Mouse (Mus musculus) heart, adult 2 months (tissue): ENCODE measurements around the gene Tacr2.

Experiments
- CTCF ChIP-seq: fragments of 200-600 bp; IDR thresholded peaks from 2 replicates; pipeline ENCODE4 v1.8.1; 2022; ENCODE audit warnings: antibody characterized with exemption, mild to moderate bottlenecking, moderate library complexity
- POLR2A ChIP-seq: fragments of 200-500 bp; IDR thresholded peaks from 2 replicates; pipeline ENCODE4 v1.6.1; 2011; ENCODE audit warnings: mild to moderate bottlenecking, low read depth, low read length, control low read depth; ENCODE audit not compliant: insufficient read depth

DNA sequence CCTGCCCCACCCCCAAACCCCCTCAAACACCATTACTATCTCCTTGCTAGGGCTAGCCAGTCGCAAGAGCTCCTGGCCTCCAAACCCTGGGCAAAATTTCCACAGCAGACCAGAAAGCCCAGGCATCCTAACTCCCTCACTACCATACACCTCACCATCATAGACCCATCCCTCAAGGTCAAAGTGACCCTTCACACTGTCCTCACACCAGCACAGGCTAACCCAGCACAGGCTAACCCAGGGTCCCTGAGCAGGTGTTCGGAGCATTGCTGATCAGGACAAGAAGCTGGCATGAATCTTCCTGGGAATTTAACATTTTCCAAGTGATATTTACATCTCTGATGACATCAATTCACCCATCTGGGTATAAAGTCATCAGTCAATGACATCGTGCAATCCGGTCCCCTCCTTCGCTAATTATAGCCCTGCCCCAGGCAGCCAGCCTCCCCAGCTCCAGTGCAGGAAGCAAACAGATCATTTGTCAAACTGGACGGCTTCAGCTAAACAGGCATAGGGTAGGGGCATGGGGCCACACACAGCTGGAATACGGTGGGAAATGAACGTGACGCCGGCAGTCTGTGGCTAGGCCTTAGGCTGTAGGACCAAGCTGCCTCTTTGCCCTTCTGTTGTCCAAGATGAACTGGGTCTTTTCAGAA, 43.9 kb upstream of the Tacr2 start:
- no peak for TF ChIP-seq CTCF
- no peak for TF ChIP-seq POLR2A
